Mouse (Mus musculus): ENCODE results near the gene Fsd2. TPM values are rescaled to one million over a fixed set of nuclear protein-coding genes. Genes with fewer than 3 reads are reported as not detected.

The Fsd2 gene
- total and polyA plus RNA-seq, 3 experiments: 0.26 to 1.6 (median 0.54) TPM

DNA sequence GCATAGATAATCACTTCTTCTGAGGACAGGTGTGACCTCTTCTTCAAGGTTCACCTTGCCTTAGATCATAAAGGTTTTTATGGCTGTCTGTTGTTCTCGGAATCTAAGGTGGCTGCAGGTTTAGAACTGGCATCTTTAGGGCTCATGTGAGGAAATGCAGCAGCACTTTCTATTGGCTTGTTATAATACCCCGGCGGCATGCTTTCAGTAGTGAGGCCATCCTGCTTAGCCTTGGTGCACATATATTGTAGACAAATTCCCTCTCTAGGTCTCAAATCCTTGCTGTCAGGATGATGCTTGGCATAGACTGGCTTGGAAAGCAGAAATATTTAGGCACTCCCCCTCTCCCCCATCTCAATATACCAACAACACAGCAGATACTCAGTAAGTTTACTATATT, 3.5 kb upstream of the Fsd2 start:
- Histone ChIP-seq H3K4me3 (replicated peaks in 1 of 3; ENCODE audit: low read depth in 2 of 3, low read length in 2 of 3, poor library complexity in 1 of 3) (no peak overlapping the region), H3K27me3 (replicated peaks) (no peaks in the 10 kb centered on the region), H3K9me3 (replicated peaks; ENCODE audit: low read length) (no peaks in the 10 kb centered on the region), H3K79me2 (replicated peaks; ENCODE audit: control insufficient read depth, extremely low read depth, insufficient read depth, poor library complexity, severe bottlenecking) (peaks cover 23% of the 10 kb centered on the region), H3K27ac (ENCODE audit: insufficient read depth, low read depth) (no peak overlapping the region), H3K9ac (ENCODE audit: insufficient read depth, low read depth) (no peak overlapping the region), H3K36me3 (replicated peaks in 1 of 2; ENCODE audit: control insufficient read depth in 1 of 2, insufficient read depth in 1 of 2, low read length in 1 of 2) (peaks cover 5 to 11% of the 10 kb centered on the region in 2 experiments), H3K4me1 (ENCODE audit: control insufficient read depth in 1 of 2, insufficient read depth in 2 of 2) (peaks cover 0 to 20% of the 10 kb centered on the region in 2 experiments; a peak in 2 of 4 replicates), H3K4me2 (ENCODE audit: insufficient read depth, low read depth, poor library complexity, severe bottlenecking) (no peak overlapping the region)
- dilution Hi-C loops (cut with MboI; ENCODE audit: extremely low pct_ligation_motif_present, extremely low pct_unique_long_range_greater_than_20kb, low sequenced_read_pairs) (no loop called here), in situ Hi-C loops (cut with MboI; ENCODE audit: low pct_ligation_motif_present, low pct_unique_long_range_greater_than_20kb, low sequenced_read_pairs) (no loop called here)
- no peak for DNase-seq (ENCODE audit: extremely low read depth)
- TF ChIP-seq BHLHE40 (IDR thresholded peaks at IDR 0.05; ENCODE audit: low read depth, low read length): no peak
- no peak for TF ChIP-seq ELF1 (IDR thresholded peaks at IDR 0.05; ENCODE audit: low read depth, low read length)
- TF ChIP-seq MEF2A (IDR thresholded peaks at IDR 0.05; ENCODE audit: borderline replicate concordance, low read depth, low read length): no peak
- TF ChIP-seq POLR2A (IDR thresholded peaks at IDR 0.05; ENCODE audit: low read depth, low read length): no peak

DNA sequence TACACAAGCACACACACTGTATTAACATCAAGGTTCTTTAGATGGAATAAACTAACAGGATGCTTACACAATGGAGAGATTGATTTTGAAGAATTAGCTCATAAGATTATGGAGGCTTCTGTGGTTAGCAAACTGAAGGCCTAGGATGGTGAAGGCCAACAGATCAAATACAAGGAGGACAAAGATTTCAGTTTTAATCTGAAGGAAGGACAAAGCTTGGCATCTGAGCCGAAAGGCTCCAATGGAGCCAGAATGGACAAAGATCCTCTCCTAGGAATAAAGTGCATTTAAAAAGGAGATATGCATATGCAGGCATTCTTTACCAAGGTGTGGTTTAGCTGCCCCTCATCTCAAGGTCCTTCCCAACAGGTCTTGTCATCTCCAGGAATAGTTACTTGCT, 3.1 kb upstream of the Fsd2 start:
- no peak overlapping the region for H3K4me2 ChIP-seq (ENCODE audit: insufficient read depth, low read depth, poor library complexity, severe bottlenecking)
- H3K9ac ChIP-seq (ENCODE audit: insufficient read depth, low read depth): no peak overlapping the region
- in situ Hi-C loops (cut with MboI; ENCODE audit: low pct_ligation_motif_present, low pct_unique_long_range_greater_than_20kb, low sequenced_read_pairs) (no loop called here), dilution Hi-C loops (cut with MboI; ENCODE audit: extremely low pct_ligation_motif_present, extremely low pct_unique_long_range_greater_than_20kb, low sequenced_read_pairs) (no loop called here)
- H3K79me2 ChIP-seq (replicated peaks; ENCODE audit: control insufficient read depth, extremely low read depth, insufficient read depth, poor library complexity, severe bottlenecking): peaks cover 23% of the 10 kb centered on the region
- H3K4me1 ChIP-seq (ENCODE audit: control insufficient read depth in 1 of 2, insufficient read depth in 2 of 2): peaks cover 0 to 20% of the 10 kb centered on the region in 2 experiments; a peak in 2 of 4 replicates
- TF ChIP-seq CHD1 (IDR thresholded peaks at IDR 0.05; ENCODE audit: low read depth, low read length): no peak
- no peak for TF ChIP-seq TCF12 (IDR thresholded peaks at IDR 0.05; ENCODE audit: low read depth, low read length)
- no peak for TF ChIP-seq JUN (IDR thresholded peaks at IDR 0.05; ENCODE audit: insufficient read depth, low read depth, low read length)
- no peak for TF ChIP-seq IRF4 (IDR thresholded peaks at IDR 0.05; ENCODE audit: low read depth, low read length)
- TF ChIP-seq HCFC1 (IDR thresholded peaks at IDR 0.05; ENCODE audit: low read depth, low read length): no peak
- TF ChIP-seq ZKSCAN1 (IDR thresholded peaks at IDR 0.05; ENCODE audit: borderline replicate concordance, low read depth, low read length): no peak
- no peak for TF ChIP-seq E2F4 (IDR thresholded peaks at IDR 0.05; ENCODE audit: insufficient replicate concordance, low read depth, low read length)
- no peak for TF ChIP-seq NRF1 (IDR thresholded peaks at IDR 0.05; ENCODE audit: low read depth, low read length)
- TF ChIP-seq USF2 (conservative IDR thresholded peaks at IDR 0.05; ENCODE audit: low read depth, low read length): no peak
- no peak for TF ChIP-seq MAZ (IDR thresholded peaks at IDR 0.05; ENCODE audit: low read depth, low read length)
- TF ChIP-seq ETS1 (conservative IDR thresholded peaks at IDR 0.05; ENCODE audit: low read depth, low read length): no peak
- no peak for TF ChIP-seq JUND (conservative IDR thresholded peaks at IDR 0.05; ENCODE audit: low read depth, low read length)
- no peak for TF ChIP-seq MEF2A (IDR thresholded peaks at IDR 0.05; ENCODE audit: borderline replicate concordance, low read depth, low read length)
- TF ChIP-seq RAD21 (IDR thresholded peaks at IDR 0.05; ENCODE audit: low read depth, low read length): no peak
- TF ChIP-seq ZMIZ1 (IDR thresholded peaks at IDR 0.05; ENCODE audit: low read depth, low read length): no peak
- no peaks in the 10 kb centered on the region for H3K27me3 ChIP-seq (replicated peaks)
- peaks cover 1 to 7% of the 10 kb centered on the region in 2 experiments for H3K36me3 ChIP-seq (replicated peaks in 1 of 2; ENCODE audit: control insufficient read depth in 1 of 2, insufficient read depth in 1 of 2, low read length in 1 of 2)
- no peak overlapping the region for H3K27ac ChIP-seq (ENCODE audit: insufficient read depth, low read depth)
- no peaks in the 10 kb centered on the region for H3K9me3 ChIP-seq (replicated peaks; ENCODE audit: low read length)
- no peak for DNase-seq (ENCODE audit: extremely low read depth)
- no peak overlapping the region for H3K4me3 ChIP-seq (replicated peaks in 1 of 3; ENCODE audit: low read depth in 2 of 3, low read length in 2 of 3, poor library complexity in 1 of 3)

Data from CH12.LX (cell line).